Mouse (Mus musculus): ENCODE measurements around the gene Limch1.

- no peak for TF ChIP-seq CTCF (IDR thresholded peaks at IDR 0.05; ENCODE audit: low read depth)
- TF ChIP-seq EP300 (IDR thresholded peaks at IDR 0.05; ENCODE audit: low read depth) = no peak
These were observed 346.1 kb downstream of the Limch1 start for GRCm38 (mm10) chr5:67091766-67092165.

Measured in liver, embryonic 14.5 days (tissue).